Mouse (Mus musculus) naive thymus-derived CD4-positive, alpha-beta T cell, adult 2 months (primary cell): ENCODE measurements around the gene Insyn1.

Experiments used
- DNase-seq: peaks from one replicate; pipeline ENCODE4 v3.0.0-alpha.2; 2011; ENCODE audit warnings: low read depth

Insyn1 gene

DNA sequence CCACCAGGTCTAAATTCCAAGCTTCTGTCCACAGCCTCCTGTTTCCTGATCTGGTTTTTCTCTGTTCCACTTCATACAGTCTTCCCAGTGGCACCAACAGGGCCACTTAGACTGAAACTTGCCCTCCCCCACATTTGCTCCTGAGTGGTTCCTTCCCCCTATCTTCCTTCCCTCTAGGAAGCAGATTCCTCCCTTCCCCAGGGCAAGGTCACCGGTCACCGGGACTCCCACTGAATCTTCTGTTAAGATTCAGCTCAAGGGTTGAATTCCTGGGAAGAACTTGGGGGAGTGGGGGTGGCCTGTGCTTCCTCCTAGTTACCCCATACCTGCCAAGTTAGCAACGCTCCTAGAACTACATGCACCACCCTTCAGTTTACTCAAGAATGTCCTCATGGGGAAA is 1.3 kb upstream of the Insyn1 start:
- DNase-seq: no peak

DNA sequence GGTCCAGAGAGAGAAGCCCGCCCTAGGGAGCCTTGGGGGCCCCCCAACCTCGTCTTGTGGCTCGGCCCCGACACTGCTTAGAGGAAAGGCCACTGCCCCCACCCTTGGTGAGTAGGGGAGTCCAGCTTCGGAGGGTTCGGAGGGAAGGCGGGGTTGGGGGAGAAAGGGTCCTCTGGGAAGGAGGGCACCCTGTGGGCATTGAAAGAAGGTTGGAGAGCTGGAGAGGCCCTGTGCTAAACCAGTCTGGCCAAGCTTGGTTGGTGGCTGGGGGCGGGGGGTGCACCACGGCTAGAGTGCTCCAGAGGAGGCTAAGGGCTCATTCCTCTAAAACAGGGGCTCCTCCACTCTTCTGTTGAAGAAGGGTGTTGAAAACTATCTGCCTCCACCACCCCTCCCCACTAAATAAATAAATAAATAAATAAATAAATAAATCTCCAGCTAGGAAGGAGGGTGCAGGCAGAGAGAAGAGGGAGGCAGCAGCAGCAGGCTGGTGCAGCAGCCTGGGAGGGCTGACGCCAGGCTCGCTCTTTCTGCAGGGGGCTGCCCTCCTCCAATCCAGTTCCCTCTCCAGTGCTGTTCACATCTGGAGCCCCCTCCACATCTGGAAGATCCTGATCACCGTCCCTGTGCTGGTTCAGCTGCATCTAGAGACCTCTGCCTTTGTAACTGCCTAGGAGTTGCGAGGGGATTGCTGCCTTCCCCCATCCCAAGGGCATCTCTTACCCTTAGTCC is 896 bp downstream of the Insyn1 start:
- DNase-seq: no peak

DNA sequence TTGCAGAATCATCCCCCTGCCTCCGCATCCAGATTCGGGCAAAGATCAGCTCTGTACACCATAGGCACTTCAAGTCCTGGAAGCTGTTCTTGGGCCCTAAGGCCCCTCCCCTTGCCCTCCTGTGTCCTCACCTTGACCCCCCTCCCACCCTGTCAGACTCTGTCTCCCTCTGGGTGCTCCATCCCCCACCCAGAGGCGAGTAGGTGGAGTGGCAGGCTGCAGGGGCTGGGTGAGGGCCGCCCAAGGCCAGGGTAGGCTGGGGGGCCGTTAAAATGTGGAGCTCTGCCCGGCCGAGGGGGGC is 1.4 kb downstream of the Insyn1 start:
- no peak for DNase-seq

DNA sequence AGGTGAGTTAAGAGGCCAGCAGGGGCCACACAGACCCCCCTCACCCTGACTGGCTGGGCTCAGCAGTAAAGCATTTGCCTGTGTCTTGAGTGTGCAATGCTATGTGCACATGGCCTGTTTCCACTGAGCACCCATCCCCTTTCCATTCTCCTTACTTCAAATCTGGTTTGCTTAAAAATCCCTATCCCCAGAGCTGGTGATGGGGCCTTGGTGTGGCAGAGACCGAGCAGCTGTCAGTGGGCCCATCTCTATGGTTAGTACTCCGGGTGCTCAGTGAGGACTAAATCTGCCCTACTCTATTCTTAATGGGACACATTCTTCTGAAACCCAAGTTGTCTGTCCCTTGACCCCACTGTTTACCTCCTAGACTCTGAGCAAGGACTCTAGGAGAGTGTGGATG is 2.0 kb downstream of the Insyn1 start:
- no peak for DNase-seq

DNA sequence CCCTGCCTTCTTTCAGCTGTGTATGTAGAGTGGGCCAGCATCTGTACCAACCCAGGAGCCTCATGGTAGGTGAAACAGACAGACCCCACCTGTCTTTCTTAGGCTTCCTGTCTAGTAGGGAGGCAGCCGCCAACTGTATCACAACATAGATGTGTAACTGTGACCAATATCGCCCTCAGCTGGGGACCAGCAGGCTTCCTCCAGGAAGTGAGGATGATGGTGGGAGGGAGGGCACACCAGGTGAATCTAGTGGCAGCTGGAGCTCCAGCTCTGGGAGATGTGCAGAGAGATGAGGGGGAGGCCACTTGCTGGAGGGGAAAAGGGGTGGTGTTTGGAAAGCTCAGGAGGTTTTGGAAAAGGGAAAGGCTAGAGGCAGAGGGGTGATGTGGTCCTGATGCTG is 6.6 kb downstream of the Insyn1 start:
- no peak for DNase-seq

DNA sequence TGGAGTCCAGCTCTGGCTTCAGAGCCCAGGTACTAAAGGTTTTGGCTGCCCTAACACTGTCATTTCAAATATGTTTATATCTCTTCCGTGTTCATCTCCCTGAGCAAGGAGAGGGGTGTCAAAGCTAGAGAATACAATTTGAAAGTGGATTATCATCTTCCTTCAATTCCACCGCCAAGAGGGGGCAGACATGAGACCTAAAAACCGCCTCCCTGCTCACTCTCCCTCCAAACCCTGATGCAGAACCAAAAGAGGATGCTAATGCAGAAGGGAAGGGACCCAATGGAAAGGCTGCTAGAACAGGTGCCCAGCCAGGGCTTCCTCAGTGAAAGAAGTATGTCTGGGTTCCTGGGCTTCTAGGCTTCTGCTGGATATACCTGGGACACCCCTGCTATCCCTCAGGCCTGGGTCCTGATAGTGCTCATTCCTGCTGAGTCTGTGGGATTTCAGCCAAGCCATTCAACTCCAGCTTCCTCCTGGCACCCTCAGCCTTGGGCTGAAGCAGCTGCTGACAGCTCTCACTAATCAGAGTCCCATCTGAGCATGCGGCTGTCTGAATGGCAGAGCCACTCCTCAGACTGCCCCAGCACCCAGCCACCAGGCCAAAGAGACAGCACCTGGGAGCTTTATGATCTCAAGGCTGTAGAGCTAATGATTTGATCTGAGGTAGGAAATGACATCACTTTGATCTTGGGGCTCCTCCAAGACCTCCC is 8.2 kb downstream of the Insyn1 start:
- DNase-seq: no peak

DNA sequence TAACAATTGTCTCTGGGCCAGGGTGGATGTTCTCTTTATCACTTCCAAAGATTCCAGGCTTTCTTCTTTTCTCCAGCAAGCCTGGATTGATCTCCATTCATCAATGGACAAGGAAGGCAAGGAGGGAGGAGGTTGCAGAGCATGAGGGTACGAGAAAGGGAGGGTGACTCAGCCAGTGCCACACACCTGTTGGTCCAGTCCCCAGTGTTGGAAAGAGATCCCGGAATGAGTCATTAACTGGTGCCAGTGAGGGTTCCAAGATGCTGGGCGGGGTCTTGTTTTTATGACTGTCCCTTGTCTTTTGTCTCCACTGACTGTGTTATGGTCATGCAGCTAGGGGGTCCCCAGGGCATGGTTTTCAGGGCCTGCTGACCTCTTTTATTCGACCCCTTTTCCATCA is 9.5 kb downstream of the Insyn1 start:
- no peak for DNase-seq

DNA sequence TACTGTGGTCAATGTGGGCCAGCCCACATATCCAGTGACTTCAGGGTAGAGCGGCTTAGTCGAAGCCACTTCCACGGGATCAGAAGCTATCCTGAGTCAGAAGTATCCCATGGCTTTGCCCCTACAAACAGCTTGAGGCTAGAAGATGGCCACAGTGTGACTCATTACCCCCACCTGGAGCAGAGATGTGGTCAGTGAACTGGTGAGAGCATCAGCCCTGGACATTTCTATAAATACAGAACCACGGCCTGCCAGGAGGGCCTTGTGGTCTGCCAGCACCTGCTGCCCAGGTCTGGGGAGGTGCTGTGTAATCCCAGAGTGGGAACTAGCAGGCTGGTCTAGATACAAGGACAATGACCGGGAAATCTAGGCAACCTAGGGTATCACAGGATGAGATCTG is 12.5 kb downstream of the Insyn1 start:
- DNase-seq: no peak

DNA sequence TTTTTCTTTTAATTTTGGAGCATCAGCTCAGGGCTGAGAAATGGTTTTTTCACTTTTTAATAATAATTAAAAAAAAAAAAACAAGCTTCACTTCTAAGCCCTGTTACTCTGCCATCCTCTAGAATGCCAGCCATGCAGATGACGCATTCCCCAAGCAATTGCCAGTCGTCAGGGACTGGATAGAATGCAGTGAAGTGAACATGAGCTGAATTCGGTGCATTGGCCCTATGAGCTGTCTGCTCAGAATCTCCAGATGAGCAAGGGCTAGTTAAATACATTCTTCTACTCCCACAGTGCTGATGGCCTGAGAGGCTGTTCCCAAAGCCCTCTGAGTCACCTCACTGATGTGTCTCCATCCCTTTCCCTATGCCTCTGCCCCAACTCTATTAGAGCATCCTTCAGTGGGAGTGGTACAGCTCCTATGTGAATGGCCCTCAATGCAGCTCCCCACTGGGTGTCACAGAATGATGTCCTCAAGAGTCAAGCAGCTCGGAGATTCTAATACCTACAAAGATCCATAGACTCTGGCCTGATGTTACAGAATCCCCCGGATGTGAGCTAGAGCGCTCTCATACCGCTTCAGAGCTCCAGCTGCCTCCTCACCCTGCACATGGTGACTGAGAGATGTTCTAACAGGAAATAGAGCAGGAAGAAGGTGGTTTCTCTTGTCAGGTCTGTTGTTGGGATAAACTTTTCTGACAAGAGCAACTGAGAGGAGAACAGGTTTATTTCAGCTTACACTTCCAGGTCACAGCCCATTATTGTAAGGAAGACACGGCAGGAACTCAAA is 19.0 kb downstream of the Insyn1 start:
- DNase-seq: peak; percentile 56

DNA sequence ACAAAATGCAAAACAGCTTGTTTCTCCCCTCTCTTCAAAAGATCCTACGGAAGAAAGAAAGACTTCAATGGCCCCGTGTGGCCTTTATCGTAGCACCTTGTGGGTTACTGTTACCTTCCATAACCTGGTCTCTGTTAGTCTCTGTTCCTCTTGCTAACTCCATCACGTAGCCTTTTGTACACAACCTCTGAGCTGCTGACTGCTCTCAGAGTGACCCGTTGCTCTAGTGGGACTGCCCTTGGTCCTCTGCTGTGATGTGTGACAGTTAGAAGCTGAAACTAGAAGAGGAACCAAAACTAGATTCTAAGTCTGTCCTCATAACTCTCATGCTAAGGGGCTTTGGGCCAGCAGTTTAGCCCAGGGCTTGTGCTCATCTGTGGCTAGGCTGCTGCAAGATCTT is 22.0 kb downstream of the Insyn1 start:
- DNase-seq: no peak

DNA sequence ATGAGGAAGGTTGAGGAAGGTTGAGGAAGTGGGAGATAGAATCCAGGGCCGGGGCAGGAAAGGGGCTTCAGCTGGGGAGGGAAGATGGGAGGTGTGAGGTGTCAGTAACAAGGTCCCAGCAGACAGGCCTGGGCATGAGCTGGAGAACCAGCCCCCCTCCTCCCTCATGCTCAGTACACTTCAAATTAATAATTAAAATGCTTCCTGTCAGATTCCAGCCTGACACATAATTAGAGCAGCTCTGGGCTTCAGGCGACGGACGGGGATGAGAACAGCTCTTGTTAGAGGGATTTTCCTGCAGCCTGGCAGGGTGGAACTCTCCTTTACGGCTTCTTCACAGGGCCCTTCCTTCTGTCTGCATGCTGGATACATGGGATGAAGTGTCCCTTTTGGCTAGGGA is 25.3 kb downstream of the Insyn1 start:
- no peak for DNase-seq

DNA sequence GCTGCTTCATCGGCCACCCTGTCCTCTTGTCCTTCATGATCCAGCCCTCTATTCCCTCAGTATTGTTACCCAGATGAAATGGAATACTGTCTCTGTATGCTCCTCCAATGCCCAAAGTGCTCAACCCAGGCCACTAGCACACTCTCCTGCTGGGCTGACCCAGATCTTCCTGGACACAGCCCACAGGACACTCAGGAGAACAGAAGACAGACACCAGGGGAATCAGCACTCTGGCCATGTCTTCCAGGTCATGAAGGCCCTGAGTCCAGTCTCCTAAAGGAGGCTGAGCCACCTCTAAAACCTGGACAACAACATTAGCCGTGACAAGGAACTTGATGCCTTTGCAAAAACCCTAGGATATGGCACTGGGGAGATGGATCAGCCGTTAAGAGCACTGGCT is 28.1 kb downstream of the Insyn1 start:
- DNase-seq: no peak

DNA sequence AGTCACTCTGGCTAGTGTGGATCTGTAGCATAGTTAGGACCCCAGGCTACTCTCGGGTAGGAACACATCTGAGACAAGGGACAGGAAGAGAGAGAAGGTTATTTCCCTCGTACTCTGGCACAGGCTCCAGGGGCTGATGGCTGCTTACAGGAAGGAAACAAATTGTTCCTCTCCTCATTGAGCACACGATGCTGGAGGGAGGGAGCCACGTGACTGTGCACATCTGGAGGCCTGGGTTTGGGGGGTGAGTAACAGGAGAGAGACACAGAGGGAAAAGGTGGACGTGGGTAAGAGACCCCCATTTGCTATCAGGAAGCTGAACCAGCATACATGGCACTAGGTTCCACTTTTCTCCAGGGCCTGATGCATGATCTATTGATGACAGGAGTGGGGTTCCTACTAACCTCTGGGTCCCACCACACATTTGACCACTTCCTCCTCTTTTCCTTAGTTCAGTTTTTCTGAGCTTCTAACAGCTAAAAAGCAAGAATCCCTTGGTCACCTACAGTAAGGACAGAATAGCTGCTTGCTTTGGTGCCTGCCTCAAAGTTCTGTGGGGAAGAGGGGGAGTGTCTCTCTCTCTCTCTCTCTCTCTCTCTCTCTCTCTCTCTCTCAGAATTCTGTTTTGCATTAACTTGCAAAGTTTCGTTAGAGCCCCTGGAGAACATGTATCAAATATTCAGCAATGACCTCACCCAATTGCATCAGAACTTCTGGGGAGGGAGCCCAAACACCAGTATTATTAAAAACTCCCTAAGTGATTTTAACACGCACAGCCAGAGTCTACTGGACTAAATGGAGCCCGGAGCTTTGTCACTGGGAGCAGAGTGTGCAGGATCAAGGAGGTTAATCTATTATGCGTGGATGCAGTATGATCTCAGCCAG is 29.7 kb downstream of the Insyn1 start:
- DNase-seq: no peak

DNA sequence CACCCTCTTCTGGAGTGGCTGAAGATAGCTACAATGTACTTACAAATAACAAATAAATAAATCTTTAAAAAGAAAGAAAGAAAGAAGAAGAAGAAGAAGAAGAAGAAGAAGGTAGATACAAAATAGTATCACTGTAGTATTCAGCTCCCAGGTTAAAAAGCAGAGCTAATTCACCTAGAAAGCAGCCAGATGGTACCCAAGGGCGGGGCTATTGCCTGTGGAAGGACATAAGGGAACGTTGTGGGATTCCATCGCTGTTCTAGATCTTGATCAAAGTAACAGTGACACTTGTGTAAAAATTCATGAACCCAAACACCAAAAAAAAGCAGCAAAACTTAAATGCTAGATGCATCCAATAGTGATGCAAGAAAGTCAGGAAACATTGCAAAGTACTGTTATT is 31.6 kb downstream of the Insyn1 start:
- DNase-seq: no peak

DNA sequence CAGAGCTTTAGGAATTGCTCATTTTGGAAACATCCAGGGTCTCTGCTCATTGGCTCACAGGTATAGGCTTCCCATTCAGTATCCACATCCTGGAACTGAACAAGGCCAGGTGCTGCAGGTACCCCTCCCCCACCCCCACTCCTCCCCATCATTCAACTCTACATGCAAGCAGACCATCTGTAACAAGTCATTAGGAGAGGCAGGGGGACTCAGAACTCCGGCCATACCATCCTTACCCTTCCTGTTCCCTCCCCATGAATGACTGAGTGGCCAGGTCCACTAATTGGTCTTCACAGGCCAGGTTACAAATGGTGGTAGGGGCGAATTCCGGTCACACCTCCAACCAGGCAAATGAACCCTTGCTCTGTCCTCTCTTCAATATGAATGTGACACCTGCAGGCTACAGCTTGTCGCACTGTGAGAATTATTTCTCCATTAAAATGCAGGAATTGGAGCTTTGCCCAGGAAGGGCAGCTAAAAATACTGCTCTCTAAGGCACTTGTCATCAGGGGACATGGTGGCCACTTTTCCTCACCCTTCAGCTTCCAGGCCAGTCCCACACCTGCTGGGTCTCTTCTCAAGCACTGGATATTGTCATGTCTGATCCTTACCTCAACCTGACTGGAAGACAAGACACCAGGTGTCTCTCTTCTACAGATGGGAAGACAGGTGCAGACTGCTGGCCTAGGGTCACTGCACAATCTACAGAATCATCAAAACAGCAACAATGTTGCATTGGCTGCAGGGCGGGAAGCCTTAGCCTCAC is 32.6 kb downstream of the Insyn1 start:
- DNase-seq: no peak

DNA sequence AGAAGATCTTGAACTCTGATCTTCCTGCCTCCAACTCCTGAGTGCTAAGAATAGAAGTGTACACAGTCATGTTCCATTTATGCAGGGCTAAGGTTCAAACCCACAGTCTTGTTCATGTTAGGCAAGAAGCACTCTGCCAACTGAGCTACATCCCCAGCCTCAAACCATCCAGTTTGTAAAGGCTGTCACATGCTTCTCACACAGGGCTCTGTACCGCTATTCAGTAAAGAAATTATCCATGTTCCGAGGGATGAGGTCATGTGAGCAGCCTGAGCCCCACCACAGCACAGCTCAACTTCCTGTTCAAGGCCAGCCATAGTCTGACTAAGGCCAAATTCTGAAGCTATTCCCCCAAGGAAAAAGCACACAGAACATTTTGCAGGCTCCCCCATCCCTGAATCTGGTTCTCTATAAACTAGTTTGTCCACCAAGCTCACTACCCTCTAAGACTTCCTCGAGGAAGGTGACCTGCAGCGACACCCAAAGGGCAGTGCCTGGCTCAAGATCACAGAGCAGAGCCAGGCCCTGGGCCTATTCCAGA is 33.5 kb downstream of the Insyn1 start:
- DNase-seq: no peak

DNA sequence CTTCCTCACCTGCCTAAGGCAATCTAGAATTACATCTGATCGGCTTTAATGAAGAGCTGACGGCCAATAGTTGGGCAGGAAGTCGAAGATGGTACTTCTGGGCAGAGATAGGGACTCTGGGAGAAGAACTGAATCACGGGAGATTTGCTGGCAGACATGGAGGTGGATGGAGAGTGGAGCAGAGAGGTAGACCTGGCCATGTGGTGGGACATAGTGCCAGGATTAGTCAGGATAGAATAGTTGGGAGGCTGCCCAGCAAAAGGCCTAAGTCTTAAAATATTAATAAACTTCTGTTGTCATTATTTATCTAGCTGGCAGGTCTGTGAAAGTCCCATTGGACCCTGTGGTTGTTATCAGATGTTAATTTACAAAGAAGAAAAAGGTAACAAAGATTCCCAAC is 36.7 kb downstream of the Insyn1 start:
- DNase-seq: no peak

DNA sequence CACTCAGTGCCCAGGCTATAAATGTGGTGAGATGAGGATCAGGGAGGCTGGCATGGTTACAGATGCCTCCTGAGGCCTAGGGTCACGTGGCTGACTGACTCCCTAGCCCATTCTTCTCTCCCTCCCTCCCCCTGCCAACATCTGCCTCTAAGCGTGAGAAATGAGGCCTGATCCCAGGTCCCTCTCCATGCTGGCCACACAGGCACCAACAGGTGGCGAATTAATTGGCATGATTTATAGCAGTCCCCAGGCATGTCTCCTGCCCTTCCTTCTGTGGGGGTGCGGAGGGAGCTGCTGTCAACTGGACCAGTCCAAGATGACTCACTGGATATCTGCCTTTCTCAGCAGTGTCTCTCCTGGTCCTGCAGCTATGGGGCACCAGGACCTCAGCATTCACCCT is 39.4 kb downstream of the Insyn1 start:
- no peak for DNase-seq

DNA sequence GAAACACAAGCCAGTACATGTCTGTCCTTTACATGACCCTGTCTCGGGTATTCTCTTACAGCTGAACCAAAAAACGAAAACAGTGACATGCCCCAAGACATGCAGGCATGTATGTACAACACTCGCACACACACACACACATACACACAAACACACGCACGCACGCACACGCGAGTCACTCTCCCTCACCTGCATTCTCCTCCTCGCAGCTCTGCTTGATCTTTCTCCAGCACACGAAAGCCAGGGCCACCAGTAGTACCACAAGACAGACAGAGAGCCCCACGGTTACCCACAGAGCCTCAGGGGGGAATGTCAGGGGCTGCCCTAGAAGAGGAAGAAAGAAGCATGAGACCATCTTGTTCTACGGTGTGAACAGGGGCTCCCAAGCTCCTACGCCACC is 42.0 kb downstream of the Insyn1 start:
- no peak for DNase-seq

DNA sequence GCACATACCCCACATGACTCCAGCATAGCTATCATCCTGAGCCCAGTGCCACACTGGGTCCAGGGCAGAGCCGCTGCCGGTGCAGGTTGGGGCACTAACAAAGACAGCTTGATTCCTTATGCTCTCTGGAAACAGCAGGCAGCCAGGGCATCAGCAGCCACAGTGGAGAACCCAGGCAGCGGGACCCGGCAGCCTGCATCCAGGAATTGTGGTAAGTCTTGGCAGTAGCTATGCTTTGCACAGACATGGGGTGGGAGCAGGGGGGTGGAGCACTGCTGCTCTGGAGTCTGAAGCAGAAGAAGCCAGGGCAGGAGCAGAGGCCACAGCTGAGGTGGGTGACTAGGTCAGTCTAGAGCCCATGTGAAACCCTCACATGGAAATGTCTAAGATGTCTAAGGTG is 43.8 kb downstream of the Insyn1 start:
- DNase-seq: no peak

DNA sequence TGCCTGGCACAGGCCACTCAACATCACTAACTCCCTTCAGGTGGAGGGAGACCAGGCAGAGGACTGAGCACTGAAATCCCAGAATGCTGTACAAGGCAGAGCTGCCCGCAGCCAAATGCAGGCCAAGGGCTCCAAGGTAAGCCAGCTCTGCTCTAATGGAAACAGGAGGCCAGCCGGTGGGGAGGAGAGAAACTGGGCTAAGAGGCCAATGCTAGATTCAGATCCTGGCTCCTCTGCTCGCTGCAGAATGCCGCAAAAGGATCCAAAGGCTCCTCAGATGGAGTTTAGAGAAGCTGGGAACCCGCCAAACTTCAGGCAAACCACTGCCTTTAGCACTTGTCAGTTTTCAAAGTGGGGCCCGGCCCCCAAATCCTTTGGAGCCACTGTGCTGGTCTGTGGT is 44.9 kb downstream of the Insyn1 start:
- no peak for DNase-seq
